Mouse (Mus musculus) small intestine, adult 2 months (tissue): ENCODE data around the gene Cep128.

Source experiments
- CTCF ChIP-seq: fragments of 200-500 bp; IDR thresholded peaks from 2 replicates; pipeline ENCODE4 v1.5.1; 2012; ENCODE audit warnings: low read depth, mild to moderate bottlenecking, control low read depth, inconsistent platforms, low read length, moderate library complexity, mixed read lengths; ENCODE audit not compliant: insufficient replicate concordance, insufficient read length; ENCODE audit errors: extremely low read depth
- POLR2A ChIP-seq: fragments of 200-500 bp; IDR thresholded peaks from 2 replicates; pipeline ENCODE4 v1.6.1; 2012; ENCODE audit warnings: low read depth, mild to moderate bottlenecking, control low read depth, inconsistent platforms, low read length, moderate library complexity

GRCm38 (mm10) chr12:91134740-91135517 lies 249.3 kb downstream of the Cep128 start:
- TF ChIP-seq POLR2A: no peak
- no peak for TF ChIP-seq CTCF
